Comparison of ENCODE assay signal across 15 mouse cellular contexts in the genomic region with DNA sequence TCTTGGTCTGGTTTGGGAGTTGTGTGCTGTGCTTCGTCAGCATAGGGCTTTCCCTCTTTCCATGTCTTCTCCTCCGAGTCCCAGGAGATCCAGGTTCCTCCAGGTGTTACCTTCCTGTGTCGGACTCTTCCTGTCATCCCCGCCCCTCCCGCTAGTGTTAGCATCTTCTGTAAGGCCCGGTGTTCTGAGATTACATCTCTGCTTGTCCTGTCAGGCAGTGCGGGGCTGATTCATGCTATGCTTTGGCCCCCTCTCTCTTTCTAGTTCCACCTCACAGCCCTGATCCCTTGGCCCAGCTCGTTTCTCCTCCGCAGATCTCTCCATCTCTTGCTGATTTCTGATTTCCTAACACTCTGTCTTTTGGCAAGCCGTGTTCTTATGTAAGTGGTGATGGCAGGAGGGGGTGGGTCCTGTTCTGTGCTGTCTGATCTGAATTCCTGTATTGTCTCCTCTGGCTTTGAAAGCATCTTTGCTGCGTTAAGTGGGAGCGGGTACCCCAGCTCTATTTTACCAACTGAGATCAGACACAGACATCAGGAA. TPM values are rescaled to one million over a fixed set of nuclear protein-coding genes. Genes with fewer than 3 reads are reported as not detected.
DNase-seq lines count a peak whose midpoint lies in the region; ATAC-seq and TF ChIP-seq lines count a peak whose summit lies in the region.
"Had no signal": no experiment of that assay in that cellular context is flagged by ENCODE, and none has a peak within 500 bp of the region (broad histone marks: within the 10 kb centered on the region; RNA-seq: fewer than 3 reads in every experiment).

No protein-coding gene starts in this region.

- peak; percentile 13 for DNase-seq in gastrocnemius, adult 18-20 months (ENCODE audit: low spot score)
- DNase-seq in gastrocnemius, postnatal 4 days (ENCODE audit: low spot score in 2 of 2), result no peak
- DNase-seq in liver, adult 2 months (ENCODE audit: extremely low read depth, low read depth, low spot score), result peak; percentile 73
- DNase-seq in liver, embryonic 11.5 days (ENCODE audit: low spot score), result no peak
- DNase-seq in cerebellum, adult 11-12 months, result peak; percentile 41
- DNase-seq in adrenal gland, postnatal 25 days, result no peak
- DNase-seq: kidney, adult 18-20 months had no signal

- no peak for TF ChIP-seq POLR2A in liver, adult 2 months (IDR thresholded peaks at IDR 0.05; ENCODE audit: extremely low read depth, insufficient read depth, low read length)
- TF ChIP-seq POLR2A in cortical plate, adult 2 months (IDR thresholded peaks at IDR 0.05; ENCODE audit: extremely low read depth, insufficient read depth, low read length), result no peak

- peak overlapping the region; percentile 21 for H3K27ac ChIP-seq in liver, adult 2 months (replicated peaks; ENCODE audit: insufficient read depth, low read depth, low read length)
- no peak overlapping the region for H3K27ac ChIP-seq in liver, embryonic 11.5 days (ENCODE audit: low read depth, low read length)
- H3K27ac ChIP-seq in cortical plate, adult 2 months (ENCODE audit: insufficient read depth, low read length), result 0 out of 2 replicates have a peak overlapping the region, but pooled peaks have one; percentile 3
- H3K27ac ChIP-seq: hindbrain, embryonic 12.5 days; limb, embryonic 15.5 days; macrophage had no signal

- peaks cover 12% of the 10 kb centered on the region for H3K79me2 ChIP-seq in liver, adult 2 months (ENCODE audit: control insufficient read depth, insufficient read depth, low read length)

- no peak overlapping the region for H3K4me2 ChIP-seq in liver, embryonic 11.5 days
- H3K4me2 ChIP-seq: heart, embryonic 12.5 days; hindbrain, embryonic 12.5 days; limb, embryonic 15.5 days had no signal

- peaks cover 6% of the 10 kb centered on the region for H3K36me3 ChIP-seq in liver, adult 2 months (ENCODE audit: control insufficient read depth, insufficient read depth, low read length)
- no peaks in the 10 kb centered on the region for H3K36me3 ChIP-seq in liver, embryonic 11.5 days (ENCODE audit: control insufficient read depth, insufficient read depth, low read length)
- H3K36me3 ChIP-seq: limb, embryonic 15.5 days had no signal

- no peak overlapping the region for H3K4me3 ChIP-seq in liver, adult 2 months (ENCODE audit: insufficient read depth, low read depth, low read length)
- no peak overlapping the region for H3K4me3 ChIP-seq in liver, embryonic 11.5 days (ENCODE audit: low read depth, low read length)
- H3K4me3 ChIP-seq in cortical plate, adult 2 months (ENCODE audit: insufficient read depth, low read length), result no peak overlapping the region
- H3K4me3 ChIP-seq: erythroblast, embryonic 14.5 days; heart, embryonic 12.5 days; hindbrain, embryonic 12.5 days; limb, embryonic 15.5 days had no signal

- TF ChIP-seq CTCF in liver, adult 2 months (IDR thresholded peaks at IDR 0.05; ENCODE audit: low read depth, low read length), result no peak
- no peak for TF ChIP-seq CTCF in cortical plate, adult 2 months (IDR thresholded peaks at IDR 0.05; ENCODE audit: extremely low read depth, insufficient read depth, low read length)

- H3K9me3 ChIP-seq in liver, embryonic 11.5 days (ENCODE audit: control insufficient read depth, low read length), result no peaks in the 10 kb centered on the region
- H3K9me3 ChIP-seq: heart, embryonic 12.5 days; hindbrain, embryonic 12.5 days; limb, embryonic 15.5 days had no signal

- peaks cover 19% of the 10 kb centered on the region for H3K4me1 ChIP-seq in liver, adult 2 months (ENCODE audit: control insufficient read depth, insufficient read depth, low read length)
- peaks cover 4% of the 10 kb centered on the region for H3K4me1 ChIP-seq in liver, embryonic 11.5 days (replicated peaks; ENCODE audit: control insufficient read depth, insufficient read depth, low read length)
- H3K4me1 ChIP-seq in cortical plate, adult 2 months (ENCODE audit: control insufficient read depth, insufficient read depth, low read length), result peaks cover 22% of the 10 kb centered on the region
- H3K4me1 ChIP-seq: hindbrain, embryonic 12.5 days had no signal

- ATAC-seq in liver, embryonic 11.5 days (replicated peaks; ENCODE audit: low FRiP score), result no peak
- no peak for ATAC-seq in CD4-positive, CD25-positive, alpha-beta regulatory T cell, adult 4 months
- ATAC-seq: midbrain, embryonic 16.5 days had no signal

- WGBS in liver, adult 2 months, result 61% methylated on average over 12 of the region's 12 CpGs
- WGBS in liver, embryonic 11.5 days, result 79% methylated on average over 12 of the region's 12 CpGs

- no peaks in the 10 kb centered on the region for H3K27me3 ChIP-seq in liver, adult 2 months (ENCODE audit: control insufficient read depth, insufficient read depth, low read length)
- H3K27me3 ChIP-seq in liver, embryonic 11.5 days (replicated peaks; ENCODE audit: control insufficient read depth, insufficient read depth, low read length), result no peaks in the 10 kb centered on the region
- H3K27me3 ChIP-seq: heart, embryonic 12.5 days; hindbrain, embryonic 12.5 days; limb, embryonic 15.5 days had no signal

- no peak overlapping the region for H3K9ac ChIP-seq in liver, adult 2 months (ENCODE audit: low read depth, low read length)
- H3K9ac ChIP-seq in liver, embryonic 11.5 days (ENCODE audit: low read depth, low read length), result no peak overlapping the region
- H3K9ac ChIP-seq: heart, embryonic 12.5 days; hindbrain, embryonic 12.5 days; limb, embryonic 15.5 days had no signal

RNA-seq across cellular contexts. Expression of gene Rap2a, which starts 21.8 kb away (rescaled TPM):
- total RNA-seq in gastrocnemius, adult 18-20 months (2021), result 1 to 10 TPM; 2.2 to 3.4 TPM
- total RNA-seq in gastrocnemius, postnatal 4 days (2021), result 10 to 100 TPM; 24.8 TPM
- total RNA-seq in liver, adult 2 months (2014; rRNA removed), result 7.4 and 10.3 TPM in 2 replicates
- 10.7 and 12.7 TPM in 2 replicates for polyA plus RNA-seq in liver, adult 2 months (2012; rRNA removed)
- polyA plus RNA-seq in liver, embryonic 11.5 days (2014; fragmentation: Nextera tagmentation; extraction: Ambion mirVana), result 6.8 and 7.8 TPM in 2 replicates
- 66.6 and 66.7 TPM in 2 replicates for polyA plus RNA-seq in cortical plate, adult 2 months (2012; rRNA removed)
- 24.3 and 25.8 TPM in 2 replicates for total RNA-seq in adrenal gland, postnatal 25 days (2021)
- polyA plus RNA-seq in CD4-positive, CD25-positive, alpha-beta regulatory T cell, adult 4 months (2017; shearing (Covaris generic)), result 1 to 10 TPM in 1 of 2 experiments, under 1 TPM in 1; 0.89 to 1.2 TPM

Comparison
In these comparisons a context has a peak if more than half of its experiments do, and no peak if none do; other contexts are left out.
1. DNase-seq: peak in gastrocnemius, adult 18-20 months (single experiment), liver, adult 2 months (single experiment) and cerebellum, adult 11-12 months (single experiment); none in gastrocnemius, postnatal 4 days (0 of 2), liver, embryonic 11.5 days (single experiment) and adrenal gland, postnatal 25 days (single experiment).